Mouse (Mus musculus) embryonic facial prominence, embryonic 14.5 days (tissue): ENCODE data around the gene Nsg2. TPM values are rescaled to one million over a fixed set of nuclear protein-coding genes. Genes with fewer than 3 reads are reported as not detected.

Experiments used
- ATAC-seq: fragments of 200-750 bp; cut with Nextera tagmentation; 2 replicates; pipeline ENCODE4 v1.8.0; 2017; ENCODE audit warnings: low read depth, moderate number of reproducible peaks, moderate TSS enrichment
- DNase-seq: peaks from one replicate; pipeline ENCODE4 v3.0.0-alpha.2; 2015; ENCODE audit warnings: low spot score
- H3K27ac ChIP-seq: fragments of 300-500 bp; sonication (generic); replicated peaks from 2 replicates; pipeline ENCODE4 v1.5.1; 2014; ENCODE audit warnings: low read depth, mild to moderate bottlenecking, low read length, moderate library complexity
- H3K27me3 ChIP-seq: fragments of 300-500 bp; sonication (generic); replicated peaks from 2 replicates; pipeline ENCODE4 v1.6.1; 2014; ENCODE audit warnings: low read length; ENCODE audit not compliant: control insufficient read depth, insufficient read depth
- H3K36me3 ChIP-seq: fragments of 300-500 bp; sonication (generic); 2 replicates; pipeline ENCODE4 v1.6.1; 2014; ENCODE audit warnings: low read length, mixed read lengths; ENCODE audit not compliant: control insufficient read depth, insufficient read depth
- H3K4me1 ChIP-seq: fragments of 300-500 bp; sonication (generic); 2 replicates; pipeline ENCODE4 v1.6.1; 2014; ENCODE audit warnings: antibody characterized with exemption, low read length; ENCODE audit not compliant: control insufficient read depth, insufficient read depth
- H3K4me2 ChIP-seq: fragments of 300-500 bp; sonication (generic); 2 replicates; pipeline ENCODE4 v1.6.1; 2014; ENCODE audit warnings: low read depth, mild to moderate bottlenecking, low read length, moderate library complexity, mixed read lengths
- H3K4me3 ChIP-seq: fragments of 300-500 bp; sonication (generic); 2 replicates; pipeline ENCODE4 v1.5.1; 2014; ENCODE audit warnings: low read depth, mild to moderate bottlenecking, low read length
- H3K9ac ChIP-seq: fragments of 300-500 bp; sonication (generic); 2 replicates; pipeline ENCODE4 v1.6.1; 2014; ENCODE audit warnings: low read depth, mild to moderate bottlenecking, low read length, moderate library complexity, mixed read lengths
- H3K9me3 ChIP-seq: fragments of 300-500 bp; sonication (generic); 2 replicates; pipeline ENCODE4 v1.6.1; 2016; ENCODE audit warnings: low read length; ENCODE audit not compliant: control insufficient read depth
- WGBS: fragments of 180-500 bp; shearing (Covaris S2); extraction: QIAGEN DNeasy Blood & Tissue Kit; methylation state at CpG from one replicate; pipeline ENCODE4 v1.1.7; 2014; 5-methylcytosine and 5-hydroxymethylcytosine counted together
- polyA plus RNA-seq: library from polyadenylated mRNA; unstranded; fragments of >200 nt; fragmentation: Nextera tagmentation; extraction: Ambion mirVana; gene quantifications from 2 replicates; pipeline ENCODE4 v1.2.1, GENCODE M21; 2014

Gene Nsg2
- polyA plus RNA-seq, 1 experiment from 2014 or later = 4.2 TPM

DNA sequence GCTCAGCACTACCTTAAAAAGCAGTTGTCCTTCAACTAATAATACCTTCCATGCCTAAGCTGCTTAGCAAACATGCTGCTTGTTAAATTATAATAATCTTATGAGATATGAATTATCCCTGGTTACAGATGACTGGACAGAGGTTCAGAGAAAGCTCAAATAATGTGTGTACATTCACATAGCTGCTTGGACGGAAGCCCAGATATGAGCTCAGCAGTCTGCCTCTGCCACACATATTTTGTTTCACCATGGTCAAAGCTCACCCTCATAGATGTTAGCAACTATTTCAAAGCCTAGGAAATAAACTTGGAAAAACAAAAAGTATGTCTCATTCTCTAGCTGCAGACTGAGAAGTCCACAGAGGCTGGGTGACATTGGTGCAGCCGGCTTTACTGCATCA is 74.9 kb downstream of the Nsg2 start:
- H3K27ac ChIP-seq = no peak overlapping the region
- no peaks in the 10 kb centered on the region for H3K36me3 ChIP-seq
- ATAC-seq = peak; percentile 55; the same call in 1 of the 2 replicates
- H3K27me3 ChIP-seq = no peaks in the 10 kb centered on the region
- no peak overlapping the region for H3K4me2 ChIP-seq
- DNase-seq = peak; percentile 86
- no peaks in the 10 kb centered on the region for H3K9me3 ChIP-seq
- WGBS = 50% methylated on average over 2 of the region's 2 CpGs
- H3K9ac ChIP-seq = no peak overlapping the region
- no peaks in the 10 kb centered on the region for H3K4me1 ChIP-seq
- H3K4me3 ChIP-seq = no peak overlapping the region

DNA sequence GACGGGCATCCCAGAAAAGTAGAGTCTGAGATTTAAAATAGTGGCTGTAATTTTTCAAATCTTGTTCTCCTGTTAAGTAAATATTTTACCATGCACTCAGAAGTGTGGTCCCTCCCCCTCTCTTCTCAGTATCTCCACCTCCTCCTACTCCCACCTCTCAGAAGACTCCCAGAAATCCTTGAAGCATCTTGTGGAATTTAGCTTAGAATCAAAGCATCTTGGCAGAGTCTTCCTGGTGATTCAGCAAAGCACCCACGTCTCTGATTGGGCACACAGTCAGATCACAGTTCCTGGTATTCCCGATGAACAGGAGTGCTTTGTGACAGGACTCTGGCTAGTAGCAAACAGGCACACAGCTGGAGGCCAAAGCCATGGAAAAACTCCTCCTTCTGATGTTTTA is 83.2 kb downstream of the Nsg2 start:
- ATAC-seq (no peak), DNase-seq (no peak)
- H3K9ac ChIP-seq = no peak overlapping the region

DNA sequence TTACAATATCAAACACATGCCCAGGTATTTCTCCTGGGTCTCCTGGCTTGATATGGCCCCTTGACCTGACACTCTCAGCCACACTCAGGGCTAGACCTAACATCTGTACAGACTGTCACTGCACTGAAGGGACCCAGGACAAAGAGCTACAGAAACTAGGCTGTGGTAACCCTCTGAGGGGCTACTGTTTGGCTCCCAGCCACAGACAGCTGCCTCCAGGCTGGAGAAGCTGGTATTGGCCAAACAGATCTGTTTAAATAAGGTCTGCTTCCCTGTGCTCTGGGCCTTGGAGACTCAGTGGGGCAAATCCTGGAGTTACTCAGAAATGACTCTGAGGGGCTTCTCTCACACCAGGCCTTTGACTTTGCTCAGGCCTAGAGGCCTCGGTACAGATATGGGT is 86.3 kb downstream of the Nsg2 start:
- no peaks in the 10 kb centered on the region for H3K4me1 ChIP-seq
- no peaks in the 10 kb centered on the region for H3K27me3 ChIP-seq
- no peak overlapping the region for H3K27ac ChIP-seq
- H3K9me3 ChIP-seq = no peaks in the 10 kb centered on the region
- no peak overlapping the region for H3K4me2 ChIP-seq
- H3K36me3 ChIP-seq = no peaks in the 10 kb centered on the region
- H3K4me3 ChIP-seq = no peak overlapping the region
- no peak overlapping the region for H3K9ac ChIP-seq
- no peak for DNase-seq
- WGBS = 64% methylated on average over 1 of the region's 1 CpGs
- ATAC-seq = no peak

More for the DNA sequence above, 83.2 kb downstream of the Nsg2 start:
- no peak overlapping the region for H3K27ac ChIP-seq
- no peak overlapping the region for H3K4me2 ChIP-seq
- H3K4me1 ChIP-seq = no peaks in the 10 kb centered on the region
- no peak overlapping the region for H3K4me3 ChIP-seq
- WGBS = 51% methylated on average over 3 of the region's 3 CpGs
- H3K36me3 ChIP-seq = no peaks in the 10 kb centered on the region
- no peaks in the 10 kb centered on the region for H3K27me3 ChIP-seq
- H3K9me3 ChIP-seq = no peaks in the 10 kb centered on the region

DNA sequence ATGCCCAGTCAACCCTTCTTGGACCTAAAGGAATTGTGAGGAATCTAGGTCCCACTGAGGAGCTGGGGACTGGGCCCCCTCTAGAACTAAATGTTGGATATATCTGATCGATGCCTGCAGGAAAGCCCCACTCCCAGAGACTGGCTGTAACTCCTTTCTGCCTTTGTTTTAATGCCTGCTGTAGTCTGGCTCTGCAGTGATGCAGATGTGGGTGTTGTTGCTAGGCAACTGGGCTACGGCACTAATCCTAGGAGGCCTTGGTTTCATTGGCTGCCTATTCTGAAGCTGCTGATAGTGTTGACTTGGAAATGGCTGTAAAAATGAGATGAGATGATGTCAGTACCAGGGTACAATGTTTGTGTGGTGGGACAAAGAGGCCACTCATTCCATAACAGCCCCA is 87.1 kb downstream of the Nsg2 start:
- Histone ChIP-seq H3K4me1 (no peaks in the 10 kb centered on the region), H3K9me3 (no peaks in the 10 kb centered on the region), H3K4me3 (no peak overlapping the region), H3K27me3 (no peaks in the 10 kb centered on the region), H3K36me3 (no peaks in the 10 kb centered on the region), H3K4me2 (no peak overlapping the region), H3K9ac (no peak overlapping the region), H3K27ac (no peak overlapping the region)
- ATAC-seq = peak; percentile 88
- peak; percentile 78 for DNase-seq
- WGBS = 23% methylated on average over 2 of the region's 2 CpGs

DNA sequence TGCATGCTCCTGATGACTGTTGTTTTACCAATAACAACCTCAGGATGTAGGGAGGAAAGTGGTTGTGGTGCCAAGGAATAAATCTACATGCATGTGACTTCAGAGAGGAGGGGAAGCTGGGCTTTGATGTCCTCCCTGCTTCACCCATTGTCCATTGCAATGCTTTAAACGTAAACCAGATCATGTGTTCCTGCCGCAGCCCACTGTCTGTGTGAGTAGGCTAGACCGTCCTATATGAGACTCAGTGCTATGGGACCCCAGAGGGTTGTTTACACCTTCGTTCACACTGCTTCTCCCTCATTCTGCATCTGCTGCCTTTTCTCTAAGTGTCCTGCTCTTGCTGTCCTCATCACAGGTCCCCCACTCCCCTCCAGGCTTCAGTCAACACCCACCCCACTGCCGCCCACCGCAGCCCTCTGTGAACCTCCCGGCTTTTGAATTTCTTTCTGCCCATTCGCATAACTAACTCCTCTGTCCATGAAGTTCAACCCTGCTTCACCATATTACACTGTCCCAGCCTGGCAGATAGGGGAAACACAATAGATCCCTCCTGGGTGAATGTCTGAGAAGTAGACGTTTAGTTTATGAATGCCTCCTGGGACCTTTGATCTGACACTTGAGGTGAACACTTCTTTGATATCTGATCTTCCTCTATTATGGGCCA is 87.6 kb downstream of the Nsg2 start:
- no peaks in the 10 kb centered on the region for H3K36me3 ChIP-seq
- DNase-seq (no peak), ATAC-seq (peak; percentile 4; the same call in 1 of the 2 replicates)
- H3K27me3 ChIP-seq = no peaks in the 10 kb centered on the region
- 82% methylated on average over 9 of the region's 9 CpGs for WGBS
- no peak overlapping the region for H3K9ac ChIP-seq
- H3K9me3 ChIP-seq = no peaks in the 10 kb centered on the region
- H3K27ac ChIP-seq = no peak overlapping the region
- H3K4me2 ChIP-seq = no peak overlapping the region
- H3K4me1 ChIP-seq = no peaks in the 10 kb centered on the region
- H3K4me3 ChIP-seq = no peak overlapping the region

DNA sequence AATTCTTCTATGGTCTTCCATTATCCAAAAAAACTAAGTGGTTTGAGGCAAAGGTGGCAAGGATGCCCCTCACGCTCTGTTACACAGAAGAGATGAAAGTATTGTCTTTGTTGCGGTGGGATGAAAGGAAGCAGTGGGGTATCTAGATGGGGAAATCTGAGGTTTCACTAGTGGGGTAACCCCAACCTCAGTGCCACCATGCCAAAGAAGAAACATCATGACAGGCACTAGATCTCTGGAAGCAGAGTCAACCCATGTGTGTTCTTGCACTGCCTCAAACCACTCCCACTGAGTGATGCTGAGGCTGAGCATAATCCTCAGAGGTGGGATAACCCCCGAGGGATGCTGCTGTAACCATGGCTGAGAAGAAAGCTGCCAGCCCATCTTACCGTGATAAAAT is 95.5 kb downstream of the Nsg2 start:
- no peaks in the 10 kb centered on the region for H3K9me3 ChIP-seq
- 75% methylated on average over 4 of the region's 4 CpGs for WGBS
- H3K27ac ChIP-seq = no peak overlapping the region
- no peak for ATAC-seq
- no peaks in the 10 kb centered on the region for H3K27me3 ChIP-seq
- no peak overlapping the region for H3K4me2 ChIP-seq
- H3K9ac ChIP-seq = no peak overlapping the region
- no peak for DNase-seq
- H3K36me3 ChIP-seq = no peaks in the 10 kb centered on the region
- peaks cover 2% of the 10 kb centered on the region; the same call in 1 of the 2 replicates for H3K4me1 ChIP-seq
- no peak overlapping the region for H3K4me3 ChIP-seq

DNA sequence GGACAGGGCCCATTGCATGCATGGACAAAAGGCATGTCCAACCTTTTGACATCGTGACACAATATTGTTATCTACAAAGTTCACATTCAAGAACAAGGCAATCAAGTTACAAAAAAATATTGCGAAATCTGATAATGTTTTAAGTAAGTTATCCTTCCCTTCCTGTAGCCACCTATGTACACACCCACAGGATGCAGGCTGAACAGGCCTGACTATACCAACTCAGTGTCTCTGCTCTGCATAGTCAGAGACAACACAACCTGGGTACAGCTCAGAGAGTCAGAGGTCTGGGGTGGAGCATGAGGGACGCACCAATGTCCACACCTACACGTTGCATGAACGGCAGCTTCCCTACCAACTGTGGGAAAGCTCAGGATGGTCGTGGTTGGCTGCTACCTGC is 96.1 kb downstream of the Nsg2 start:
- no peaks in the 10 kb centered on the region for H3K27me3 ChIP-seq
- no peak overlapping the region for H3K4me2 ChIP-seq
- no peak overlapping the region for H3K27ac ChIP-seq
- H3K9me3 ChIP-seq = no peaks in the 10 kb centered on the region
- no peak for DNase-seq
- ATAC-seq = no peak
- WGBS = 88% methylated on average over 6 of the region's 6 CpGs
- H3K9ac ChIP-seq = no peak overlapping the region
- H3K4me3 ChIP-seq = no peak overlapping the region
- no peaks in the 10 kb centered on the region for H3K36me3 ChIP-seq
- peaks cover 5% of the 10 kb centered on the region; the same call in 1 of the 2 replicates for H3K4me1 ChIP-seq

DNA sequence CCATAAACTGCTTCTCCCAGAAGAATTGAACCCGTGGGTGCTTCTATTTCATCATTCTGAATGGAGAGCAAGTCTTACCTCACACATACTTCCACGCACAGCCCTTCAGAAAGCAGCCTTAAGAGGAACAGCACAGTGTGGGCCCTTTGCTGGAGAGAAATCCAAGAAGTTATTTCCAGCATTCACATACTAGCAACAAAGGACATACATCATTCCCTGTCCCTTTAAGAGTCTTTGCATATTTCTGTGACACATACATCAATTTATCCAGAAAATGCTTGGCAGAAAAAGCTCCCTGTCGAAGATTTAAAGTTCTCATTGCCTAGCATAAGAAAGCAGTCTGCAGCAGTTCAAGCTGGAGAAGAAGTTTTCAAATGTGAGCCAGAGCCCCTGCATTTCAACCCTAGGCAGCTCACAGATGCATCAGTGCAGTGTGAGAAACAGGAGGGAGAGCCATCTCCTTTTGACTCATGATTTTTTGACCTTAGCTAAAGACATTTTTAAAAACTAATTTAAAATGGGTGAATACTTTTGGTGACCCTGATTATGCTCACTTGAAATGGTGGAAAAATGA is 100.9 kb downstream of the Nsg2 start:
- Histone ChIP-seq H3K27me3 (no peaks in the 10 kb centered on the region), H3K4me3 (no peak overlapping the region), H3K27ac (no peak overlapping the region), H3K4me1 (peaks cover 12% of the 10 kb centered on the region; the same call in 1 of the 2 replicates), H3K9me3 (no peaks in the 10 kb centered on the region), H3K4me2 (no peak overlapping the region), H3K36me3 (no peaks in the 10 kb centered on the region), H3K9ac (no peak overlapping the region)
- ATAC-seq = 0 out of 2 replicates have a peak, but pooled peaks have one; percentile 19
- WGBS = 44% methylated on average over 3 of the region's 3 CpGs
- peak; percentile 54 for DNase-seq

DNA sequence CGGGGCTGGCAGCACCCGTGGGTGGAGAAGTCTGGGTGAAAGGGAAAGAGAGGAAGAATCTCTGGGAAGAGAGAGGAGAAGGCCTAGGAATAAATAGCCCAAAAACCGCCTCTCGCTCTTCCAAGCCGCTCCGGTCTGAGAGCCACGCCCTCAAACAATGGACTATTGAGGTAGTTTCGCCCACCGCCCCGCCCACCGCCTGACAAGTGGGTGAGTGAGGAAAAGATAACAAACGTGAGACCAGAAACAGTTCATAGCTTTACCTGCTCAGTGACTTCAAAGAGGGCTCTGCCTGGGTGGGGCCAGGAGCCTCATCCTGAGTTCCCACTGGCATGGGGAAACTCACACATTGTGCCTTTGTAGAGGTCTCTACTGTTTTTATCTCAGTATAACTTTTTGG is 102.7 kb downstream of the Nsg2 start:
- DNase-seq (peak; percentile 32), ATAC-seq (no peak)
- 13% methylated on average over 12 of the region's 12 CpGs for WGBS
- peaks cover 12% of the 10 kb centered on the region; the same call in 1 of the 2 replicates for H3K4me1 ChIP-seq
- H3K27me3 ChIP-seq = no peaks in the 10 kb centered on the region
- H3K36me3 ChIP-seq = no peaks in the 10 kb centered on the region
- H3K4me2 ChIP-seq = peak overlapping the region; percentile 36
- H3K4me3 ChIP-seq = no peak overlapping the region
- H3K9me3 ChIP-seq = no peaks in the 10 kb centered on the region
- H3K27ac ChIP-seq = no peak overlapping the region
- peak overlapping the region; percentile 43 for H3K9ac ChIP-seq
